Mouse (Mus musculus) midbrain, postnatal 0 days (tissue): ENCODE results near the gene Iqsec2. TPM values are rescaled to one million over a fixed set of nuclear protein-coding genes. Genes with fewer than 3 reads are reported as not detected.
A peak's percentile ranks its signal among the peaks of the same experiment; 100 is the strongest.

ENCODE experiments used
- ATAC-seq: fragments of 200-750 bp; cut with Nextera tagmentation; 2 replicates; pipeline ENCODE4 v1.8.0; 2017; ENCODE audit warnings: moderate number of reproducible peaks, mild to moderate bottlenecking, moderate TSS enrichment, moderate library complexity; ENCODE audit not compliant: low FRiP score
- DNase-seq: peaks from one replicate; pipeline ENCODE4 v3.0.0-alpha.2; 2015; ENCODE audit warnings: low spot score
- H3K27ac ChIP-seq: fragments of 300-500 bp; sonication (generic); 2 replicates; pipeline ENCODE4 v1.5.1; 2014; ENCODE audit warnings: low read depth, mild to moderate bottlenecking, low read length, mixed read lengths
- H3K27me3 ChIP-seq: fragments of 300-500 bp; sonication (generic); 2 replicates; pipeline ENCODE4 v1.6.1; 2014; ENCODE audit warnings: low read length, control low read depth, mixed read lengths; ENCODE audit not compliant: insufficient read depth
- H3K36me3 ChIP-seq: fragments of 300-500 bp; sonication (generic); 2 replicates; pipeline ENCODE4 v1.6.1; 2014; ENCODE audit warnings: low read length, control low read depth, mixed read lengths; ENCODE audit not compliant: insufficient read depth
- H3K4me1 ChIP-seq: fragments of 300-500 bp; sonication (generic); 2 replicates; pipeline ENCODE4 v1.6.1; 2014; ENCODE audit warnings: mild to moderate bottlenecking, control low read depth, antibody characterized with exemption, low read length, mixed read lengths; ENCODE audit not compliant: insufficient read depth
- H3K4me2 ChIP-seq: fragments of 300-500 bp; sonication (generic); 2 replicates; pipeline ENCODE4 v1.6.1; 2014; ENCODE audit warnings: low read depth, mild to moderate bottlenecking, low read length, mixed read lengths; ENCODE audit not compliant: poor library complexity, severe bottlenecking
- H3K4me3 ChIP-seq: fragments of 300-500 bp; sonication (generic); 2 replicates; pipeline ENCODE4 v1.5.1; 2014; ENCODE audit warnings: low read depth, mild to moderate bottlenecking, low read length, moderate library complexity
- H3K9ac ChIP-seq: fragments of 300-500 bp; sonication (generic); replicated peaks from 2 replicates; pipeline ENCODE4 v1.6.1; 2014; ENCODE audit warnings: mild to moderate bottlenecking, low read length, moderate library complexity, mixed read lengths; ENCODE audit not compliant: poor library complexity, severe bottlenecking
- H3K9me3 ChIP-seq: fragments of 300-500 bp; sonication (generic); 2 replicates; pipeline ENCODE4 v1.6.1; 2016; ENCODE audit warnings: low read length, control low read depth
- CTCF ChIP-seq: IDR thresholded peaks from 2 replicates; pipeline ENCODE4 v1.5.1; 2016; ENCODE audit warnings: antibody characterized with exemption, mild to moderate bottlenecking
- WGBS: fragments of 180-500 bp; shearing (Covaris S2); extraction: QIAGEN DNeasy Blood & Tissue Kit; methylation state at CpG from one replicate; pipeline ENCODE4 v1.1.7; 2014; 5-methylcytosine and 5-hydroxymethylcytosine counted together
- polyA plus RNA-seq: library from polyadenylated mRNA; unstranded; fragments of >200 nt; fragmentation: Nextera tagmentation; extraction: Ambion mirVana; gene quantifications from 2 replicates; pipeline ENCODE4 v1.2.1, GENCODE M21; 2015
- total RNA-seq: library from RNA; depleted of rRNA; stranded (reverse); fragments of >200 nt; gene quantifications from 2 replicates; pipeline ENCODE4 v1.2.3, GENCODE M21; 2014; rRNA removed

Iqsec2 gene
- total RNA-seq (23.2 and 28.6 TPM in 2 replicates), polyA plus RNA-seq (7.3 and 7.7 TPM in 2 replicates)

GRCm38 (mm10) chrX:152143941-152144741 is at the start of gene Iqsec2:
Gene Iqsec2 (plus strand): TSS chrX:152144268.
- DNase-seq (no peak), ATAC-seq (peak; percentile 65)
- TF ChIP-seq CTCF: no peak
- no peak within 1 kb of the TSS; the same call in 1 of the 2 replicates for H3K27ac ChIP-seq
- peaks cover 43% of the 10 kb centered on the region for H3K27me3 ChIP-seq
- no peaks in the 10 kb centered on the region for H3K36me3 ChIP-seq
- peak within 1 kb of the TSS; percentile 70 for H3K9ac ChIP-seq
- 9% methylated on average over 26 of the region's 78 CpGs for WGBS
- H3K9me3 ChIP-seq: no peaks in the 10 kb centered on the region
- H3K4me1 ChIP-seq: peaks cover 4% of the 10 kb centered on the region; the same call in 1 of the 2 replicates
- peak within 1 kb of the TSS; percentile 60 for H3K4me2 ChIP-seq
- peak within 1 kb of the TSS; percentile 64 for H3K4me3 ChIP-seq

GRCm38 (mm10) chrX:152097572-152097971 is 46.5 kb upstream of the Iqsec2 start:
- H3K27me3 ChIP-seq: 0 out of 2 replicates have a peak, but pooled peaks cover 5% of the 10 kb centered on the region
- 58% methylated on average over 1 of the region's 1 CpGs for WGBS

GRCm38 (mm10) chrX:152121687-152122086 is 22.4 kb upstream of the Iqsec2 start:
- no peak for TF ChIP-seq CTCF
- Histone ChIP-seq H3K9ac (no peak overlapping the region), H3K4me3 (no peak overlapping the region), H3K36me3 (no peaks in the 10 kb centered on the region), H3K27me3 (peaks cover 14% of the 10 kb centered on the region; the same call in 1 of the 2 replicates), H3K9me3 (no peaks in the 10 kb centered on the region), H3K27ac (no peak overlapping the region), H3K4me1 (no peaks in the 10 kb centered on the region), H3K4me2 (no peak overlapping the region)
- DNase-seq (no peak), ATAC-seq (no peak)
- WGBS: 91% methylated on average over 1 of the region's 1 CpGs

More at GRCm38 (mm10) chrX:152097572-152097971, 46.5 kb upstream of the Iqsec2 start:
- no peak for TF ChIP-seq CTCF
- no peak overlapping the region for H3K4me3 ChIP-seq
- H3K4me2 ChIP-seq: no peak overlapping the region
- no peak overlapping the region for H3K27ac ChIP-seq
- H3K9ac ChIP-seq: no peak overlapping the region
- no peaks in the 10 kb centered on the region for H3K4me1 ChIP-seq
- no peak for DNase-seq
- ATAC-seq: no peak
- H3K36me3 ChIP-seq: no peaks in the 10 kb centered on the region
- no peaks in the 10 kb centered on the region for H3K9me3 ChIP-seq

DNA sequence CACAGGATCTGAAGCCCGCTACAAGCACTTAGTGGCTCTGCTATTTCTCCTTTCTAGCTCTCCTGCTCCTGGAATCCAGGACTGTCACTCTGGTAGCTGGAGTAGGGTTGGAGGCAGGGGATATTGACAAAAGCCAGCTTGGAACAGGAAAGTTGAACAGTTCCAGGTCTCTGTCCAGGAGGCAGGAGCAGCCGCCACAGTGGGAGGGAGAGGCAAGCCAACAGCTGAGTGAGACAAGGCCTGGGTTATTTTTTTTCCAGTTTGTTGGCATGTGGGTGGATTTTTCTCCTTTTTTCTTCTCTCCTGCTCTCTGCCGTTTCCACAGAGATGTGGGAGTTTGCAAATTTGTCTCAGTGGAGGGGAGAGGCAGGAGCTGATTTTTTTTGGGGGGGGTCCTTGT is 13.3 kb upstream of the Iqsec2 start:
- DNase-seq: no peak

DNA sequence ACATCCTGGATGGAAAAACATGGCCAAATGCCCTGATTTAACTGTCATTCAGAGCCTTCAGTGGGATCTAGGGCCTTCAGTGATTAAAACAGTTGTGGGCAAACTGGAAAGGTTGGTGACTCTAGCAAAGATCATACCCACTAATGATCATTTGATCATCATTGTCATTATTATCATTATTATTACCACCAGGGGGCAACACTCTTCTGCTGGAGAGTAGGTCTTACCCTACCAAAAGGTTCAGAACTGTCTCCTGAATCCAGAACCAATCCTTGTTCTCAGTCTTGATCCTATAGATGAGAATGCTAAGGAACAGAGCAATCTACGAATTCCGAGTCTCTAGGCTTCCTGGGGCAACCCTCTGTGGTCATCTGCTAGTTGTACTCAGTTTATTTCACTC is 12.0 kb upstream of the Iqsec2 start:
- TF ChIP-seq CTCF: 0 out of 2 replicates have a peak, but pooled peaks have one; percentile 17
- DNase-seq (no peak), ATAC-seq (no peak)
- Histone ChIP-seq H3K36me3 (no peaks in the 10 kb centered on the region), H3K9ac (no peak overlapping the region), H3K4me2 (no peak overlapping the region), H3K27ac (no peak overlapping the region), H3K4me3 (no peak overlapping the region), H3K9me3 (no peaks in the 10 kb centered on the region), H3K4me1 (no peaks in the 10 kb centered on the region), H3K27me3 (peaks cover 11% of the 10 kb centered on the region; the same call in 1 of the 2 replicates)
- WGBS: 96% methylated on average over 2 of the region's 2 CpGs

More for the DNA sequence above, 13.3 kb upstream of the Iqsec2 start:
- ATAC-seq: no peak
- no peak overlapping the region for H3K9ac ChIP-seq
- H3K27me3 ChIP-seq: peaks cover 9% of the 10 kb centered on the region; the same call in 1 of the 2 replicates
- no peak for TF ChIP-seq CTCF
- no peaks in the 10 kb centered on the region for H3K4me1 ChIP-seq
- H3K4me3 ChIP-seq: no peak overlapping the region
- H3K9me3 ChIP-seq: no peaks in the 10 kb centered on the region
- H3K36me3 ChIP-seq: no peaks in the 10 kb centered on the region
- H3K4me2 ChIP-seq: no peak overlapping the region
- no peak overlapping the region for H3K27ac ChIP-seq
- 66% methylated on average over 3 of the region's 3 CpGs for WGBS

DNA sequence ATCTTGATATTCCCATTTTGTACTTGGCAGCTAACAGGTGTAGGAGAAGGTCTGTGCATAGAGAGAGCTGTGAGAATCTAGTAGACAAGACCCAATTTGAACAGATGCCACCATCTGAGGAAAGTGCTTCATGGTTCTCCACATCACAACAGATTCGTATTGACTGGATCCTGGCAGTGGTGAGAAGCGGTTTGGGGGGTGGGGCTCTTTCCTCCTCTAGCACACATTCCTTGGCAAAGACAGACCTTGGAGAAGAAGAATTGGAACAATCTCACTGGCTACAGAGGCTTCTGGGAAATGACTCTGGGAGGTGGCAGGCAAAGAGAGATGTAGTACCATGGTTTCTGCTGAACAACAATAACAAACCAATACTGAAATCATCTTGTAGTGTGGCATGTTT is 8.9 kb upstream of the Iqsec2 start:
- 67% methylated on average over 2 of the region's 2 CpGs for WGBS
- Histone ChIP-seq H3K4me1 (no peaks in the 10 kb centered on the region), H3K9me3 (no peaks in the 10 kb centered on the region), H3K9ac (no peak overlapping the region), H3K4me2 (no peak overlapping the region), H3K36me3 (no peaks in the 10 kb centered on the region), H3K4me3 (no peak overlapping the region), H3K27ac (no peak overlapping the region), H3K27me3 (peaks cover 17% of the 10 kb centered on the region; the same call in 1 of the 2 replicates)
- DNase-seq (no peak), ATAC-seq (no peak)
- TF ChIP-seq CTCF: no peak
